Mouse (Mus musculus) brown adipose tissue, adult 24 weeks (tissue): Measurements from ENCODE around the gene Pla2g4a. TPM values are rescaled to one million over a fixed set of nuclear protein-coding genes. Genes with fewer than 3 reads are reported as not detected.
"Not testable (repeated sequence)": the region's sequence is repeated elsewhere in the genome, so short reads cannot be mapped to it uniquely, and the experiment has no call there.

Source experiments
- H3K27ac ChIP-seq: fragments of 200-500 bp; replicated peaks from 2 replicates; pipeline ENCODE4 v1.5.1; 2012; ENCODE audit warnings: low read depth, mild to moderate bottlenecking, low read length
- H3K4me1 ChIP-seq: fragments of 200-500 bp; 2 replicates; pipeline ENCODE4 v1.6.1; 2012; ENCODE audit warnings: low read length, mixed read lengths; ENCODE audit not compliant: control insufficient read depth, insufficient read depth, insufficient read length
- H3K4me3 ChIP-seq: fragments of 200-500 bp; 2 replicates; pipeline ENCODE4 v1.5.1; 2012; ENCODE audit warnings: low read depth, mild to moderate bottlenecking, low read length, moderate library complexity; ENCODE audit not compliant: insufficient read depth
- polyA plus RNA-seq: library from polyadenylated mRNA; stranded (reverse); fragments of >200 nt; gene quantifications from 2 replicates; pipeline ENCODE4 v1.2.4, GENCODE M21; 2012; ENCODE audit not compliant: missing spikeins, insufficient read depth, insufficient read length

Pla2g4a gene
- polyA plus RNA-seq, 1 experiment = 2.0 TPM

- Histone ChIP-seq H3K4me3 (no peak overlapping the region), H3K27ac (no peak overlapping the region), H3K4me1 (no peaks in the 10 kb centered on the region; the same call in 1 of the 2 replicates)
These were observed 12.8 kb downstream of the Pla2g4a start for GRCm38 (mm10) chr1:149948066-149948825.

- H3K4me3 ChIP-seq = no peak overlapping the region
These were observed 14.1 kb downstream of the Pla2g4a start for GRCm38 (mm10) chr1:149946993-149947392.

GRCm38 (mm10) chr1:149946432-149946831 lies 14.7 kb downstream of the Pla2g4a start:
- Histone ChIP-seq H3K4me3 (no peak overlapping the region), H3K4me1 (no peaks in the 10 kb centered on the region), H3K27ac (no peak overlapping the region)

More at GRCm38 (mm10) chr1:149946993-149947392, 14.1 kb downstream of the Pla2g4a start:
- H3K4me1 ChIP-seq = no peaks in the 10 kb centered on the region; the same call in 1 of the 2 replicates
- H3K27ac ChIP-seq = no peak overlapping the region

GRCm38 (mm10) chr1:149943611-149944010 lies 17.5 kb downstream of the Pla2g4a start:
- no peak overlapping the region for H3K4me3 ChIP-seq
- H3K27ac ChIP-seq = no peak overlapping the region
- no peaks in the 10 kb centered on the region for H3K4me1 ChIP-seq

GRCm38 (mm10) chr1:149940301-149940700 lies 20.8 kb downstream of the Pla2g4a start:
- Histone ChIP-seq H3K4me1 (no peaks in the 10 kb centered on the region), H3K27ac (no peak overlapping the region), H3K4me3 (no peak overlapping the region)

GRCm38 (mm10) chr1:149939261-149940032 lies 21.6 kb downstream of the Pla2g4a start:
- H3K27ac ChIP-seq = no peak overlapping the region
- H3K4me1 ChIP-seq = no peaks in the 10 kb centered on the region
- H3K4me3 ChIP-seq = no peak overlapping the region

- no peaks in the 10 kb centered on the region for H3K4me1 ChIP-seq
- H3K27ac ChIP-seq = no peak overlapping the region
- H3K4me3 ChIP-seq = no peak overlapping the region
These were observed 23.3 kb downstream of the Pla2g4a start for GRCm38 (mm10) chr1:149937825-149938224.

GRCm38 (mm10) chr1:149929140-149929539 lies 31.9 kb downstream of the Pla2g4a start:
- H3K4me3 ChIP-seq = no peak overlapping the region
- H3K4me1 ChIP-seq = no peaks in the 10 kb centered on the region
- no peak overlapping the region for H3K27ac ChIP-seq

- H3K4me3 ChIP-seq, H3K4me1 ChIP-seq, H3K27ac ChIP-seq: not testable (repeated sequence)
These were observed 37.4 kb downstream of the Pla2g4a start for GRCm38 (mm10) chr1:149923737-149924136.

GRCm38 (mm10) chr1:149922219-149922618 lies 38.9 kb downstream of the Pla2g4a start:
- Histone ChIP-seq H3K27ac (no peak overlapping the region), H3K4me3 (no peak overlapping the region), H3K4me1 (no peaks in the 10 kb centered on the region)

- Histone ChIP-seq H3K27ac (no peak overlapping the region), H3K4me1 (no peaks in the 10 kb centered on the region), H3K4me3 (no peak overlapping the region)
These were observed 39.8 kb downstream of the Pla2g4a start for GRCm38 (mm10) chr1:149921325-149921724.

GRCm38 (mm10) chr1:149919301-149919700 lies 41.8 kb downstream of the Pla2g4a start:
- Histone ChIP-seq H3K4me1 (no peaks in the 10 kb centered on the region), H3K27ac (no peak overlapping the region), H3K4me3 (no peak overlapping the region)

GRCm38 (mm10) chr1:149912984-149913383 lies 48.1 kb downstream of the Pla2g4a start:
- Histone ChIP-seq H3K27ac (no peak overlapping the region), H3K4me3 (no peak overlapping the region), H3K4me1 (no peaks in the 10 kb centered on the region)

- Histone ChIP-seq H3K4me1 (no peaks in the 10 kb centered on the region), H3K4me3 (no peak overlapping the region), H3K27ac (no peak overlapping the region)
These were observed 50.0 kb downstream of the Pla2g4a start for GRCm38 (mm10) chr1:149911050-149911449.

GRCm38 (mm10) chr1:149898001-149898625 lies 63.0 kb downstream of the Pla2g4a start:
- Histone ChIP-seq H3K4me3 (no peak overlapping the region), H3K4me1 (no peaks in the 10 kb centered on the region), H3K27ac (no peak overlapping the region)
